9 mouse cellular contexts compared by ENCODE assay signal in genomic region chr13:28532278-28532677, GRCm38 (mm10).
DNase-seq lines count a peak whose midpoint lies in the region; ATAC-seq and TF ChIP-seq lines count a peak whose summit lies in the region.
"Had no signal": no experiment of that assay in that cellular context is flagged by ENCODE, and none has a peak within 500 bp of the region (broad histone marks: within the 10 kb centered on the region; RNA-seq: fewer than 3 reads in every experiment).

No protein-coding gene starts in this region.

- H3K4me3 ChIP-seq in left cerebral cortex, adult 2 months: no peak overlapping the region
- no peak overlapping the region for H3K4me3 ChIP-seq in intestine, postnatal 0 days (ENCODE audit: low read depth, low read length)

- H3K4me2 ChIP-seq in intestine, postnatal 0 days (replicated peaks; ENCODE audit: low read depth): no peak overlapping the region

- H3K27ac ChIP-seq in left cerebral cortex, adult 2 months: no peak overlapping the region
- H3K27ac ChIP-seq in intestine, postnatal 0 days (ENCODE audit: low read depth, low read length): no peak overlapping the region

- no peak overlapping the region for H3K9ac ChIP-seq in intestine, postnatal 0 days (ENCODE audit: low read depth, low read length)

- peak; percentile 69 for ATAC-seq in intestine, postnatal 0 days

- no peak for TF ChIP-seq CTCF in left cerebral cortex, adult 2 months (IDR thresholded peaks at IDR 0.05)
- no peak for TF ChIP-seq CTCF in intestine, postnatal 0 days (IDR thresholded peaks at IDR 0.05; ENCODE audit: low read depth)

- 70% methylated on average over 3 of the region's 3 CpGs for WGBS in intestine, postnatal 0 days

- no peaks in the 10 kb centered on the region for H3K36me3 ChIP-seq in intestine, postnatal 0 days (ENCODE audit: control insufficient read depth, insufficient read depth)
- H3K36me3 ChIP-seq: G1E had no signal

- H3K9me3 ChIP-seq in intestine, postnatal 0 days (ENCODE audit: control insufficient read depth): no peaks in the 10 kb centered on the region
- H3K9me3 ChIP-seq: G1E had no signal

- no peaks in the 10 kb centered on the region for H3K27me3 ChIP-seq in intestine, postnatal 0 days (replicated peaks; ENCODE audit: control insufficient read depth, insufficient read depth, low read length)

- intact Hi-C loops in left cerebral cortex, postnatal 4 days (cut with DNase I): no loop called here
- intact Hi-C loops in left cerebral cortex, adult 2 months (cut with DNase I): no loop called here
- intact Hi-C loops in left cerebral cortex, postnatal 36 days (cut with DNase I): no loop called here

- H3K4me1 ChIP-seq in intestine, postnatal 0 days (replicated peaks; ENCODE audit: control insufficient read depth, insufficient read depth, low read length): no peaks in the 10 kb centered on the region

- DNase-seq in left cerebral cortex, postnatal 4 days: peak; percentile 85
- no peak for DNase-seq in left cerebral cortex, adult 2 months (ENCODE audit: extremely low spot score in 1 of 2, low spot score in 2 of 2)
- DNase-seq in gastrocnemius, postnatal 4 days (ENCODE audit: low spot score in 2 of 2): peak; percentile 25 to 53
- peak; percentile 71 to 81 for DNase-seq in lung, adult 18-20 months
- DNase-seq in yolk sac, embryonic 10.5 days (ENCODE audit: low spot score): peak; percentile 38
- DNase-seq in thymus, postnatal 4 days: no peak
- no peak for DNase-seq in left cerebral cortex, postnatal 36 days (ENCODE audit: low spot score in 2 of 2)

Comparison
In these comparisons a context has a peak if more than half of its experiments do, and no peak if none do; other contexts are left out.
1. DNase-seq: peak in left cerebral cortex, postnatal 4 days (single experiment), gastrocnemius, postnatal 4 days (2 of 2), lung, adult 18-20 months (2 of 2) and yolk sac, embryonic 10.5 days (single experiment); none in left cerebral cortex, adult 2 months (0 of 2), thymus, postnatal 4 days (single experiment) and left cerebral cortex, postnatal 36 days (0 of 2).